Mouse (Mus musculus): ENCODE measurements around the gene Ppt2. TPM values are rescaled to one million over a fixed set of nuclear protein-coding genes. Genes with fewer than 3 reads are reported as not detected.

Ppt2 gene
- polyA plus RNA-seq, 1 experiment from 2014 or later = 47.3 TPM

- H3K27ac ChIP-seq (ENCODE audit: low read length) = no peak overlapping the region
- ATAC-seq (ENCODE audit: low FRiP score, low TSS enrichment) = no peak
- peaks cover 22% of the 10 kb centered on the region for H3K27me3 ChIP-seq (ENCODE audit: insufficient read depth, low read length)
- H3K9me3 ChIP-seq (ENCODE audit: low read length) = no peaks in the 10 kb centered on the region
- 77% methylated on average over 2 of the region's 2 CpGs for WGBS
- no peak overlapping the region for H3K4me3 ChIP-seq (ENCODE audit: low read length)
- no peak overlapping the region for H3K9ac ChIP-seq (replicated peaks; ENCODE audit: low read length)
- H3K4me2 ChIP-seq (replicated peaks; ENCODE audit: low read depth, low read length) = no peak overlapping the region
- peaks cover 9% of the 10 kb centered on the region for H3K36me3 ChIP-seq (ENCODE audit: insufficient read depth, low read length)
- H3K4me1 ChIP-seq (ENCODE audit: insufficient read depth, low read length) = peaks cover 27% of the 10 kb centered on the region
These were observed 29.8 kb upstream of the Ppt2 start for GRCm38 (mm10) chr17:34658145-34658544.

- Histone ChIP-seq H3K4me2 (replicated peaks; ENCODE audit: low read depth, low read length) (no peak overlapping the region), H3K9me3 (ENCODE audit: low read length) (no peaks in the 10 kb centered on the region), H3K36me3 (ENCODE audit: insufficient read depth, low read length) (peaks cover 16% of the 10 kb centered on the region), H3K4me1 (ENCODE audit: insufficient read depth, low read length) (peaks cover 27% of the 10 kb centered on the region), H3K27me3 (ENCODE audit: insufficient read depth, low read length) (peaks cover 22% of the 10 kb centered on the region), H3K4me3 (ENCODE audit: low read length) (no peak overlapping the region), H3K27ac (ENCODE audit: low read length) (no peak overlapping the region), H3K9ac (replicated peaks; ENCODE audit: low read length) (no peak overlapping the region)
- 27% methylated on average over 2 of the region's 2 CpGs for WGBS
- ATAC-seq (ENCODE audit: low FRiP score, low TSS enrichment) = no peak
These were observed 29.0 kb upstream of the Ppt2 start for GRCm38 (mm10) chr17:34657271-34657670.

- Histone ChIP-seq H3K27ac (ENCODE audit: low read length) (no peak overlapping the region), H3K9ac (replicated peaks; ENCODE audit: low read length) (no peak overlapping the region), H3K4me3 (ENCODE audit: low read length) (no peak overlapping the region), H3K9me3 (ENCODE audit: low read length) (no peaks in the 10 kb centered on the region), H3K27me3 (ENCODE audit: insufficient read depth, low read length) (peaks cover 21% of the 10 kb centered on the region), H3K4me1 (ENCODE audit: insufficient read depth, low read length) (peaks cover 26% of the 10 kb centered on the region), H3K4me2 (replicated peaks; ENCODE audit: low read depth, low read length) (no peak overlapping the region), H3K36me3 (ENCODE audit: insufficient read depth, low read length) (peaks cover 22% of the 10 kb centered on the region)
- no peak for ATAC-seq (ENCODE audit: low FRiP score, low TSS enrichment)
- WGBS = 65% methylated on average over 8 of the region's 8 CpGs
These were observed 28.4 kb upstream of the Ppt2 start for GRCm38 (mm10) chr17:34656666-34657065.

GRCm38 (mm10) chr17:34655581-34655991, 27.3 kb upstream of the Ppt2 start:
- H3K9ac ChIP-seq (replicated peaks; ENCODE audit: low read length) = no peak overlapping the region
- peak; percentile 84 for ATAC-seq (ENCODE audit: low FRiP score, low TSS enrichment)
- no peaks in the 10 kb centered on the region for H3K9me3 ChIP-seq (ENCODE audit: low read length)
- H3K27me3 ChIP-seq (ENCODE audit: insufficient read depth, low read length) = peaks cover 16% of the 10 kb centered on the region
- WGBS = 44% methylated on average over 4 of the region's 4 CpGs
- no peak overlapping the region for H3K4me3 ChIP-seq (ENCODE audit: low read length)
- peaks cover 16% of the 10 kb centered on the region; the same call in 1 of the 2 replicates for H3K4me1 ChIP-seq (ENCODE audit: insufficient read depth, low read length)
- no peak overlapping the region for H3K4me2 ChIP-seq (replicated peaks; ENCODE audit: low read depth, low read length)
- peaks cover 33% of the 10 kb centered on the region for H3K36me3 ChIP-seq (ENCODE audit: insufficient read depth, low read length)
- H3K27ac ChIP-seq (ENCODE audit: low read length) = peak overlapping the region; percentile 68; the same call in 1 of the 2 replicates

GRCm38 (mm10) chr17:34655160-34655559, 26.9 kb upstream of the Ppt2 start:
- Histone ChIP-seq H3K27me3 (ENCODE audit: insufficient read depth, low read length) (peaks cover 13% of the 10 kb centered on the region), H3K4me3 (ENCODE audit: low read length) (no peak overlapping the region), H3K36me3 (ENCODE audit: insufficient read depth, low read length) (peaks cover 36% of the 10 kb centered on the region), H3K4me2 (replicated peaks; ENCODE audit: low read depth, low read length) (no peak overlapping the region), H3K9ac (replicated peaks; ENCODE audit: low read length) (no peak overlapping the region), H3K27ac (ENCODE audit: low read length) (peak overlapping the region; percentile 68; the same call in 1 of the 2 replicates), H3K9me3 (ENCODE audit: low read length) (no peaks in the 10 kb centered on the region), H3K4me1 (ENCODE audit: insufficient read depth, low read length) (peaks cover 12% of the 10 kb centered on the region; the same call in 1 of the 2 replicates)
- peak; percentile 13 for ATAC-seq (ENCODE audit: low FRiP score, low TSS enrichment)
- 64% methylated on average over 7 of the region's 7 CpGs for WGBS

- Histone ChIP-seq H3K9ac (replicated peaks; ENCODE audit: low read length) (no peak overlapping the region), H3K36me3 (ENCODE audit: insufficient read depth, low read length) (peaks cover 40% of the 10 kb centered on the region), H3K9me3 (ENCODE audit: low read length) (no peaks in the 10 kb centered on the region), H3K4me2 (replicated peaks; ENCODE audit: low read depth, low read length) (no peak overlapping the region), H3K4me3 (ENCODE audit: low read length) (no peak overlapping the region), H3K27me3 (ENCODE audit: insufficient read depth, low read length) (peaks cover 6% of the 10 kb centered on the region; the same call in 1 of the 2 replicates), H3K4me1 (ENCODE audit: insufficient read depth, low read length) (peaks cover 12% of the 10 kb centered on the region; the same call in 1 of the 2 replicates), H3K27ac (ENCODE audit: low read length) (no peak overlapping the region)
- no peak for ATAC-seq (ENCODE audit: low FRiP score, low TSS enrichment)
- WGBS = 87% methylated on average over 13 of the region's 13 CpGs
These were observed 26.1 kb upstream of the Ppt2 start for GRCm38 (mm10) chr17:34654392-34654791.

GRCm38 (mm10) chr17:34653746-34654285, 25.5 kb upstream of the Ppt2 start:
- 68% methylated on average over 9 of the region's 9 CpGs for WGBS

GRCm38 (mm10) chr17:34652985-34653384, 24.7 kb upstream of the Ppt2 start:
- no peak overlapping the region for H3K27ac ChIP-seq (ENCODE audit: low read length)
- WGBS = 95% methylated on average over 8 of the region's 8 CpGs
- H3K4me3 ChIP-seq (ENCODE audit: low read length) = no peak overlapping the region
- H3K36me3 ChIP-seq (ENCODE audit: insufficient read depth, low read length) = peaks cover 45% of the 10 kb centered on the region
- H3K9me3 ChIP-seq (ENCODE audit: low read length) = no peaks in the 10 kb centered on the region
- H3K9ac ChIP-seq (replicated peaks; ENCODE audit: low read length) = no peak overlapping the region
- H3K4me2 ChIP-seq (replicated peaks; ENCODE audit: low read depth, low read length) = no peak overlapping the region
- H3K4me1 ChIP-seq (ENCODE audit: insufficient read depth, low read length) = peaks cover 20% of the 10 kb centered on the region
- H3K27me3 ChIP-seq (ENCODE audit: insufficient read depth, low read length) = no peaks in the 10 kb centered on the region
- no peak for ATAC-seq (ENCODE audit: low FRiP score, low TSS enrichment)

More at GRCm38 (mm10) chr17:34653746-34654285, 25.5 kb upstream of the Ppt2 start:
- Histone ChIP-seq H3K9ac (replicated peaks; ENCODE audit: low read length) (no peak overlapping the region), H3K4me1 (ENCODE audit: insufficient read depth, low read length) (peaks cover 12% of the 10 kb centered on the region; the same call in 1 of the 2 replicates), H3K4me3 (ENCODE audit: low read length) (no peak overlapping the region), H3K9me3 (ENCODE audit: low read length) (no peaks in the 10 kb centered on the region), H3K36me3 (ENCODE audit: insufficient read depth, low read length) (peaks cover 45% of the 10 kb centered on the region), H3K4me2 (replicated peaks; ENCODE audit: low read depth, low read length) (no peak overlapping the region), H3K27me3 (ENCODE audit: insufficient read depth, low read length) (0 out of 2 replicates have a peak, but pooled peaks cover under 1% of the 10 kb centered on the region), H3K27ac (ENCODE audit: low read length) (no peak overlapping the region)
- ATAC-seq (ENCODE audit: low FRiP score, low TSS enrichment) = no peak

- no peak overlapping the region for H3K27ac ChIP-seq (ENCODE audit: low read length)
- no peak overlapping the region for H3K9ac ChIP-seq (replicated peaks; ENCODE audit: low read length)
- H3K4me1 ChIP-seq (ENCODE audit: insufficient read depth, low read length) = peaks cover 24% of the 10 kb centered on the region
- no peak overlapping the region for H3K4me3 ChIP-seq (ENCODE audit: low read length)
- 82% methylated on average over 10 of the region's 10 CpGs for WGBS
- ATAC-seq (ENCODE audit: low FRiP score, low TSS enrichment) = no peak
- H3K36me3 ChIP-seq (ENCODE audit: insufficient read depth, low read length) = peaks cover 45% of the 10 kb centered on the region
- no peaks in the 10 kb centered on the region for H3K27me3 ChIP-seq (ENCODE audit: insufficient read depth, low read length)
- H3K4me2 ChIP-seq (replicated peaks; ENCODE audit: low read depth, low read length) = no peak overlapping the region
- H3K9me3 ChIP-seq (ENCODE audit: low read length) = no peaks in the 10 kb centered on the region
These were observed 24.2 kb upstream of the Ppt2 start for GRCm38 (mm10) chr17:34652546-34652945.

GRCm38 (mm10) chr17:34651507-34652221, 23.4 kb upstream of the Ppt2 start:
- H3K9me3 ChIP-seq (ENCODE audit: low read length) = no peaks in the 10 kb centered on the region
- H3K4me3 ChIP-seq (ENCODE audit: low read length) = no peak overlapping the region
- peaks cover 25% of the 10 kb centered on the region for H3K4me1 ChIP-seq (ENCODE audit: insufficient read depth, low read length)
- no peaks in the 10 kb centered on the region for H3K27me3 ChIP-seq (ENCODE audit: insufficient read depth, low read length)
- peaks cover 45% of the 10 kb centered on the region for H3K36me3 ChIP-seq (ENCODE audit: insufficient read depth, low read length)
- no peak overlapping the region for H3K9ac ChIP-seq (replicated peaks; ENCODE audit: low read length)
- 51% methylated on average over 19 of the region's 19 CpGs for whole genome bisulfite sequencing
- H3K27ac ChIP-seq (ENCODE audit: low read length) = no peak overlapping the region
- no peak for ATAC-seq (ENCODE audit: low FRiP score, low TSS enrichment)
- H3K4me2 ChIP-seq (replicated peaks; ENCODE audit: low read depth, low read length) = no peak overlapping the region
